Mouse (Mus musculus) heart, adult 18-20 months (tissue): ENCODE data around the gene Med1. TPM values are rescaled to one million over a fixed set of nuclear protein-coding genes. Genes with fewer than 3 reads are reported as not detected.
"Not testable (repeated sequence)": the region's sequence is repeated elsewhere in the genome, so short reads cannot be mapped to it uniquely, and the experiment has no call there.

Experiments used
- DNase-seq, 2 experiments: peaks; one replicate each; pipeline ENCODE4 v3.0.0; 2021 to 2022; ENCODE audit warnings: mixed read lengths in 1 of 2
- long read RNA-seq, 2 experiments: library from polyadenylated mRNA; stranded (forward); transcript quantifications; one replicate each; pipeline ENCODE4 v2.0.0; 2021
- total RNA-seq, 2 experiments: library from RNA; stranded (reverse); gene quantifications; 2 replicates each; pipeline ENCODE4 v1.2.3; 2021

Med1 gene
- 10 to 100 TPM; 37.3 to 39.0 TPM for total RNA-seq
- long read RNA-seq, experiment 1, full-length matches to known transcripts = 1 of 5 reads
- long read RNA-seq, experiment 1, partial matches to known transcripts = 0 of 5 reads
- long read RNA-seq, experiment 1, other reads (novel, unspliced or antisense) = 4 of 5 reads
- long read RNA-seq, experiment 2, partial matches to known transcripts = 0 of 1 reads
- long read RNA-seq, experiment 2, other reads (novel, unspliced or antisense) = 1 of 1 reads

GRCm38 (mm10) chr11:98192901-98193805, at the start of gene Med1:
Gene Med1, minus strand, starts transcription at chr11:98193293.
- DNase-seq = peak; percentile 95 to 96

GRCm38 (mm10) chr11:98238995-98239394, 45.9 kb upstream of the Med1 start:
- no peak for DNase-seq

- no peak for DNase-seq
Observed at GRCm38 (mm10) chr11:98238416-98238815, 45.3 kb upstream of the Med1 start.

GRCm38 (mm10) chr11:98226349-98226748, 33.3 kb upstream of the Med1 start:
- no peak for DNase-seq

- no peak for DNase-seq
Observed at GRCm38 (mm10) chr11:98213311-98213710, 20.2 kb upstream of the Med1 start.

GRCm38 (mm10) chr11:98209661-98210060, 16.6 kb upstream of the Med1 start:
- DNase-seq = not testable (repeated sequence)

DNA sequence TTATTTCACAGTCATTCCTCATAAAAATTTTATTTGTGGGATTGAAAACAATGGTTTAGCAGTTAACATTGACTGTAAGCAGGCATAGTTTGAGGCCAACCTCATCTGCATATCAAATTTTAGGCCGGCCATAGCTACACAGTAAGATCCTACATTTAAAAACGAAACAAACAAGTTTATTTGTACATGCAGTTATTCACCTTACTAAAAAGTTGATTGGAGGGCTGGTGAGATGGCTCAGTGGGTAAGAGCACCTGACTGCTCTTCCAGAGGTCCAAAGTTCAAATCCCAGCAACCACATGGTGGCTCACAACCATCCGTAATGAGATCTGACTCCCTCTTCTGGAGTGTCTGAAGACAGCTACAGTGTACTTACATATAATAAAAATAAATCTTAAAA, 13.2 kb upstream of the Med1 start:
- DNase-seq = not testable (repeated sequence)

DNA sequence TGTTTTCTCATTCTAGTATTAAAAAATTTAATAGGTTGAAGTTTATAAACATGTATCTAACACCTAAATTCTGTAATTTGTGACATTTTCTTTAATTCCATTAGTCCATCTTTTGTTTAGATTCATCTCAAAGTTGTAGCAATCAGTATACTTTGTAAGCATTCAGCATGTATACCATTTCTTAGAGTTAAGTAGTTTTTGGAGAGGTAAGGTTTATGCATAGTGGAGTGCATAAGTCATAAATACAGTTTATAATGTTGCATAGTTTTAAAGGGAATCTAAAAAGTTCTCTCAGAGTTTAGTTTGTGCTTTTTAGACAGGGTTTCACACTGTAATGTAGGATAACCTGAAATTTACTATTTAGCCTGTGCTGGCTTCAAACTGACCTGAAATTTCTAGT, 12.4 kb upstream of the Med1 start:
- DNase-seq = no peak

DNA sequence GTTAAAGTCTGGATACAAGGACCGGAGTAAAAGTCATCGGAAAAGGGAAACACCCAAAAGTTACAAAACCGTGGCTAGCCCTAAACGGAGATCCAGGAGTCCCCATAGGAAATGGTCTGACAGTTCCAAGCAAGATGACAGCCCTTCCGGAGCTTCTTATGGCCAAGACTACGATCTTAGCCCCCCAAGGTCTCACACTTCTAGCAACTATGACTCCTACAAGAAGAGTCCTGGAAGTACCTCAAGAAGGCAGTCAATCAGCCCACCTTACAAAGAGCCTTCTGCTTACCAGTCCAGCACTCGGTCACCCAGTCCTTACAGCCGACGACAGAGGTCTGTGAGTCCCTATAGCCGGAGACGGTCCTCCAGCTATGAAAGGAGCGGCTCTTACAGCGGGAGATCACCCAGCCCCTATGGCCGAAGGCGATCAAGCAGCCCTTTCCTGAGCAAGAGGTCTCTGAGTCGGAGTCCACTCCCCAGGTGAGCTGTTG, 10.9 kb upstream of the Med1 start:
- peak; percentile 18 to 55 for DNase-seq

DNA sequence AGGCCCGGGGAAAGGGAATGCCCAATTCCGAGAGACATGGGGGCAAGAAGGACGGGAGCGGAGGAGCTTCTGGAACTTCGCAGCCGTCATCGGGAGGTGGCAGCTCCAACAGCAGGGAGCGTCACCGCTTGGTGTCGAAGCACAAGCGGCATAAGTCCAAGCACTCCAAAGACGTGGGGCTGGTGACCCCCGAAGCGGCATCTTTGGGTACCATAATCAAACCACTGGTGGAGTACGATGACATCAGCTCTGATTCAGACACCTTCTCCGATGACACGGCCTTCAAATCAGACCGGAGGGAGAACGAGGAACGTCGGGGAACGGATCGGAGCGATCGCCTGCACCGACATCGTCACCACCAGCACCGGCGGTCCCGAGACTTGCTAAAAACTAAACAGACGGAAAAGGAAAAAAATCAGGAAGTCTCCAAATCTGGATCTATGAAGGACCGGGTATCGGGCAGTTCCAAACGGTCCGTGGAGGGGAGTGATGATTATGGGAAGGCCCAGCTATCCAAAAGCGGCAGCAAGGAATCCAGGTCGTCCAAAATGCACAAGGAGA, 10.3 kb upstream of the Med1 start:
- DNase-seq = peak in 1 of 2 experiments; percentile 83

DNA sequence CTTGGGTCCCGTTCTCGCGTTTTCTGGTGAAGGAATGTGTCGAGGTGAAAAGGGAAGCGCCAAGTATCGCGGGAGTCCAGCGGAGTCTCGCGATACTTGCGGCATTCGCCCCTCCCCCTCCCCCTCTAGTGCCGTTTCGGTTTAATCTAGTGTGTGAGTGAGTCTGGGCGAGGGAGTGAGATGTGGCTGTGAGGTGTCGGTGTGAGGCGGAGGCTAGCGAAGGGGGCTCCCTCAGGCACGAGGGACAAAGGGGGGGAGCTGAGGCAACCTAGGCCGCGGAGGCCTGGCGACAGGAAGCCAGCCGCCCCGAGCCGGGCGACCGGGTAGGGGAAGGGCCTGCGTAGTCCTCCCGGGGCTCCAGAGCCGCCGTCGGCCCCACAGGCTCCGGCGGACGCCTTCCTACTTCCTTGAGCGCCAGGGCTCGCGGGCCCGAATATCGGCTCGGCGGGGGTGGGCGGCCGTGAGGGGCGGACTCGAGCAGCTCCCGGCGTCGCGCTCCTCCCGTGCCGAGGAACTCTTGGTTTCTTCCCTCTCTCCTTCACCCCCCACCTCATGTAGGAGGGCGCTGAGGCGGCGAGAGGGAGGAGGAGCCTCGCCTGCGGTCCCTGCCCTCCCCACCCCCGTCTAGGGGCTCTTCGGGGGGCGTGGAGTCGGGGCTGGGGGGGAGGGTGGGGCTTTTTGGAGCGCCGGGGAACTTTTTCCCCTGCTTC, 9.7 kb upstream of the Med1 start, which contains the start of gene Cdk12:
Gene Cdk12 (plus strand): TSS at position 419 of the 710 bp plus-strand sequence.
- DNase-seq = peak; percentile 97

DNA sequence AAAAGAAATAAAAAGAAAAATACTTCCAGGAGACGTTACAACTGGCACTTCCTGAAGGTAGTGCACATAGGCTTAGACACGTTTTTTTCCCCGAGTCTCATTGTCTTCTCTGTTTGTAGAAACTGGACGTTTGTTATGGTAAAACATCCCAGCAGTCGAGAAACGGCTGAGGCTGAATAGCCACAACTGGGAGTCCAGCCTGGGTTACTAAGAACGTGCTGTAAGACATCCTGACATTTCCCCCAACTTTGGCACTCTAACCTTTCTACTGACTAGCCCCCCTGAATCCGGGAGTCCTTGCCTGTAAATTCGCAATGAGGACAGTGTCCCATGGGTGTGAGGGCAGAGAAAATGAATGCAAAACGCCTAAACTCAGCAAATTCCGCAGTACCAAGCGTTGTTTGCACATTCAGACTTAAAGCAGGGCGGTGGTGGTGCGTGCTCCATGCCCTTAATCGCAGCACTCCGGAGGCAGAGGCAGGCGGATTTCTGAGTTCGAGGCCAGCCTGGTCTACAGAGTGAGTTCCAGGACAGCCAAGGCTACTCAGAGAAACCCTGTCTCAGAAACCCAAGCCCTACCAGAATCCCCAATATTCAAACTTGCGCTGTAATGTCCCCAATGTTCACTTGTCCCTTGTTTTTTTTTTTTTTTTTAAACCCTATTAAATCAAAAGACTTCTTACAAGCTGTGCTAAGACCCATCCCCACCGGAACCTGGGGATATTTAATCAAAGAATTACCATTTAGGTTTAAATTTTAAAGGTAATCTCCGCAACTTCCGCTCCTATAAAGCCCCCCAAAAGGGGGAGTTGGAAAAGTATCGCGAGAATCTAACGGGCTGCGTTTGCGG, 8.9 kb upstream of the Med1 start:
- DNase-seq = peak; percentile 29 to 53

GRCm38 (mm10) chr11:98190820-98191219, 2.3 kb downstream of the Med1 start:
- DNase-seq = peak in 1 of 2 experiments; percentile 17

GRCm38 (mm10) chr11:98187640-98188395, 5.3 kb downstream of the Med1 start:
- DNase-seq = no peak

GRCm38 (mm10) chr11:98182149-98182548, 10.9 kb downstream of the Med1 start:
- DNase-seq = not testable (repeated sequence)

DNA sequence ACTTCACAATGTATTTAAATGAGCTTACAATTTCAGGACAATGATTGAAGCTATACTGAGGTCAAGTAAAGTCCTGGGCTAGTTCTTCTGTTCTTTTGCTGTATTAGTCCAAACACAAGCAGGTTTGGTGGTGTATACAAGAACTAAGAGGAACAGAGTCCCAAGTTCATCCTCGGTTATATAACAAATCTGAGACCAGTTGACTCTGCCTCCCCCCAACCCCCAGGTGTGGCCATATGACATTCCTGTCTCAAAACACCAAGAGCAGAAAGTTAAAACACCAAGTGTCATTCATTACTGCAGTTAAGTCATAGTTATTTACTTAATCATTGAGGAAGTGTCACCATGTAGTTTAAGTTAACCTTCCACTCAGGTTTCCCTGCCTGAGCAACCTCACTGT, 24.7 kb downstream of the Med1 start:
- no peak for DNase-seq

DNA sequence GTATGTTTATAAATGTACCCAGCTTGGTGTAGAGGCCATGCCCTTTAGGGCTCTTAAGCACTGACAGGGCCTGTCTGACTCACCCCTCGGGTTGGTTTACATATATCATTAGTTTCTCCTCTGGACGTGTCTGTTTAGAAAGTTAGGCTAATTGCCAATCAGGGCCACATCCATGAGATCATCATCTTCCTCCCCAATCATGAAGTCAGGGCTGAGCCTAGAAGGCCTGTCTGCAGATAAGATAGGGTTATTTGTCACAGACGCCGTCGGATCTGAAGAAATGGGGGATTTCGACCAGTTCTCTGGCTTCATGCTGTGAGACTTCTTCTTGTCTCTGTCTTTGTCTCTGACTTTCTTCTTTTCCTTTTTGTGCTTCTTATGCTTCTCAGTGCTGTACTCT, 38.0 kb downstream of the Med1 start:
- DNase-seq = no peak

- DNase-seq = no peak
Observed at GRCm38 (mm10) chr11:98150625-98151156, 42.4 kb downstream of the Med1 start.

DNA sequence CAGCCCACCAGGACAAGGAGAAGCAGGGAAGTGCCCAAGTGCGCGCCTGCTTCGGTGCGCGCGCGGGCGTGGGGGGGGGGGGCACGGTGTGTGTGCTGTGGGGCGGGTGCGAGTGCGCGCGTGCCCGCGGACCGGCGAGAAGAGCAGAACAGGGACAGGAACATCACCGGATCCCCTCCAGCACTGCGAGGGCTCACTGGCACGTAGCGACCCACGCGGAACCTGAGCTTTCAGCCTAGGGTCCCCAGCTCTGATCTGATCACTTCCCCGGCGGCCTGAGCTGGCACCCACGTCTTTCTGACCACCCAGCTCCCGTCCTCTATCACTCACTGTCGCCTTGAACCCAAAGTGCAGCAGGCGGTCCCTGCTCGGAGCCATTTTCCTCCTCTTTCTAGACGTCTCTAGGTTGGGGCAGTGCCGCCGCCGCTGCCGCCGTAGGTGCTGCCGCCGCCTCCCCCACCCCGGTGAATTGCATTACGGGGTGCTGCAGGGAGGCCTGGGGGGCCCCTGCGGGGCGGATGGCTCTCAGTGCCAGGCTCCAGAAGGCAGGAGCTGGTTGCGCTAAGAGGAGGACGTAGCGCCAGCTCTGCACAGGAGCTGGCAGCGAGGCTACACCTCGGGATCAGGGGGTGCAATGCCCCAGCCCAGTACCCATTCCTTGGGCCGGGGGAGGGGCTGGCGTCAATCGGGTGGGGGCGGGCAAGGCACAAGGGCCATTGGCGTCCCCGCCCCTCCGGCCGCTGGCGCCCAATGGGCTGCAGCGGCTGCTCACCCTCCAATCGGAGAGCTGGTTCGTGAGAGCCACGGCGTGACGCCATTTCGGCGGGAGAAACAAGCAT, 43.1 kb downstream of the Med1 start, which contains the start of gene Fbxl20:
Gene Fbxl20 (minus strand): TSS at position 618 of the 839 bp plus-strand sequence.
- DNase-seq = peak; percentile 94
